Mouse (Mus musculus): ENCODE measurements around the gene Pla2g4b. TPM values are rescaled to one million over a fixed set of nuclear protein-coding genes. Genes with fewer than 3 reads are reported as not detected.

The Pla2g4b gene
- 10.9 and 11.3 TPM in 2 replicates for polyA plus RNA-seq (2012; rRNA removed)

DNA sequence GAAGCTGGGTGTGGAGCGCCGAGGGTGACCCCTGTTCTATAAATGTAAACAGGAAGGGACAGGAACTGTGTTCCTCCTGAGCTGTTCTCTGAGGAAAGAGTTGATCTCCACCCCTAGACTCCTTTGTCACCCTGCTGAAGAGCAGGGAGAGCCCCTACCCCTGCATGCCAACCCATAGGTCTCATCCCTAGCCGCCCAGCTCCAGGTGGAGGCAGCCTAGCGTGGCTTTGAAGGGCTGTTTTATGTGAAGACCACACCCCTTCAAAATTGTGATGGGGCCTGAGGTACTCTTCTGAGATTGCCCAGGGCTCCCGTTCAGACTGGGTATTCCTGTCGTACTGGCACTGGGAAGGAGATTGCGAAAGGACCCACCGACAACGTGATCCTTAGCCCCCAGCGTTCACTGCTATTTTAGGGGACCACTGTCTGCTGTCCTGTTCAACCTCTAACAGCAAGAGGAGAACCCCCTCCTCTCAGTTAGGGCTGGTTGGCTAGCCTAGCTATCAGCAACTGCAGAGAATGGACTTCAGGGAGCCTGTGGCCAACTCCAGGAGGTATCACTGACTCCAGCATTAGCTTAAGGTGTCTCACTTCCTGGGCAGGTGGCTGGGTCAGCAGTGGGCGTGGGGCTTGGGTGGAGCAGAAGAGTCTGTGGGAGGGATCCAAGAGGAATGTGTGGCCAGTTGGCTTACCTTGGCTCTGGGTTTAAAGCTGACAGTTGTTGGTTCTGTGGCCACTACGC is at the start of gene Pla2g4b:
TSS of gene Pla2g4b (plus strand) at position 692 of the 742 bp plus-strand sequence.

GRCm38 (mm10) chr2:120026984-120027949 is 6.0 kb upstream of the Pla2g4b start, which contains the start of the genes Jmjd7 and Gm28042:
Gene Jmjd7 (plus strand): TSS chr2:120027483.
Gene Gm28042 (plus strand): TSS chr2:120027493.

Other genes starting within 250 kb of the Pla2g4b start
- gene Rpap1, start 245.9 kb upstream of the Pla2g4b start, polyA plus RNA-seq (2012; rRNA removed), result 53.2 and 54.5 TPM in 2 replicates
- 32.2 and 33.1 TPM in 2 replicates for gene Tyro3, start 235.7 kb upstream of the Pla2g4b start, polyA plus RNA-seq (2012; rRNA removed)
- gene Mga, start 136.2 kb upstream of the Pla2g4b start, polyA plus RNA-seq (2012; rRNA removed), result 15.4 and 24.5 TPM in 2 replicates
- gene Mapkbp1, start 60.7 kb upstream of the Pla2g4b start, polyA plus RNA-seq (2012; rRNA removed), result 37.5 and 44.7 TPM in 2 replicates
- 10.5 and 17.7 TPM in 2 replicates for gene Jmjd7, start 5.9 kb upstream of the Pla2g4b start, polyA plus RNA-seq (2012; rRNA removed)
- gene Gm28042, start 5.9 kb upstream of the Pla2g4b start, polyA plus RNA-seq (2012; rRNA removed), result 11.2 and 13.4 TPM in 2 replicates
- 47.5 and 51.9 TPM in 2 replicates for gene Ehd4, start 121.2 kb downstream of the Pla2g4b start, polyA plus RNA-seq (2012; rRNA removed)
- 0.36 and 0.40 TPM in 2 replicates for gene Pla2g4e, start 211.9 kb downstream of the Pla2g4b start, polyA plus RNA-seq (2012; rRNA removed)

All from ovary, adult 2 months (tissue).